Mouse (Mus musculus) spleen, postnatal 14 days (tissue): ENCODE measurements at regions not wholly inside any gene's neighbourhood (a gene's known extent, or its start where the extent isn't known, plus 50 kb on each side); places are given as distances from the start of the nearest gene placed in this dataset.

ENCODE experiments used
- DNase-seq, 2 experiments: peaks; one replicate each; pipeline ENCODE4 v3.0.0; 2021 to 2022; ENCODE audit warnings: low spot score in 2 of 2

GRCm38 (mm10) chr3:19458386-19458785, 170.1 kb downstream of the 1700064H15Rik start:
- no peak for DNase-seq

GRCm38 (mm10) chr3:19457431-19457830, 171.0 kb downstream of the 1700064H15Rik start:
- DNase-seq, result no peak

- DNase-seq, result no peak
Observed at GRCm38 (mm10) chr3:19455838-19456448, 172.5 kb downstream of the 1700064H15Rik start.

DNA sequence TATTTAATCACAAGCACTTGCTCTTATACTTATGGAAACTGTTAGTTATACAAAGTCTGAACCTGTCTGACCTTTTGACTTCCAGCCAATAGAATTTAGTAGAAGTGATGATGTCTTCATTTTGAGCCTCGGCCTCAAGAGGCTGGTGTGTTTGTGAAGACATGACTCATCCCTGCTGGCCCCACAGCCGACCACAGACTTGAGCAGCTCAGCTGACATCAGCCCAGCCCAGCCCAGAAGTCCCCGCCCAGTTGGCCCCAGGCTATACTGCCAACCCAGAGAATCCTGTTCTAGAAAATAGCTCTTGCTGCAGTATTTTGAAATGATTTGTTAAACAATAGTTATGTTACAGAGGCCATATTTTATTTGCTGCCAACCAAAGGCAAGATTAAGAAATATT, 177.5 kb downstream of the 1700064H15Rik start:
- DNase-seq, result no peak

- DNase-seq, result no peak
Observed at GRCm38 (mm10) chr3:19448931-19449330, 179.5 kb downstream of the 1700064H15Rik start.

DNA sequence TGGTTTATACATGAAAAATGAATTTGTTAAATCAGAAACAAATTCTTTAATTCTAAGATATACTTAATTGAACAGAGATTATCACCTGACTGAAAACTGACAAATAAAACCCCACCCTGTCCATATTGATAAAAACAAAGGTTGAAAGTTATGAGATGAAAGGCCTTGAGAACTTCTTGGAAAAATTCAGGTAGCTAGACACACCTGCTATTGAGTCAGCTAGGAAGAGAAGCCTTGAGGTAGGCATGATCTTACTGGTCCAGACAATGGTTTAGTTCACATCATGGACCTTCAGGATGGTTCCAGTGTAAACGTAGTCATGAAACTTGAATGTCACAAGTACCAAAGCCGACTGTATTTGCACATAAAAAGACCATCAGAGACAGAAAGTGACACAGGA, 180.3 kb downstream of the 1700064H15Rik start:
- DNase-seq, result no peak

GRCm38 (mm10) chr3:19447733-19448132, 180.7 kb downstream of the 1700064H15Rik start:
- no peak for DNase-seq

DNA sequence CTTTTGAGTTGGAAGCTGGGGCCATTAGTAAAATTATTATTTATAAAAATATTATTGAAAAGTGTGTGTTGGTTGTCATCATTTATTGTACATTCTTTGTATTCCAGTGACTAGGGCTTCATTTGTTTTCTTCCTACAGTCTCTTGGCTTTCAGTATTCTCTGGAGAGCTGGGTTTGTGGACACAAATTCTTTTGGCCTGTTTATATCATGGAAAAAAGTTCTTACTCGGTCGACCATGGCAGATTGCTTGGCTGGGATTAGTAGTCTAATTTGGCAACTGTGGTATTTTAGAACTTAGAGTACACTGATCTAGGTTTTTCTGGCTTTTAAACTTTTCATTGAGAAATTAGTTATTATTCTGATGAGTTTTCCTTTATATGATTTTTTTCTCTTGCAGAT, 183.6 kb downstream of the 1700064H15Rik start:
- DNase-seq, result no peak

DNA sequence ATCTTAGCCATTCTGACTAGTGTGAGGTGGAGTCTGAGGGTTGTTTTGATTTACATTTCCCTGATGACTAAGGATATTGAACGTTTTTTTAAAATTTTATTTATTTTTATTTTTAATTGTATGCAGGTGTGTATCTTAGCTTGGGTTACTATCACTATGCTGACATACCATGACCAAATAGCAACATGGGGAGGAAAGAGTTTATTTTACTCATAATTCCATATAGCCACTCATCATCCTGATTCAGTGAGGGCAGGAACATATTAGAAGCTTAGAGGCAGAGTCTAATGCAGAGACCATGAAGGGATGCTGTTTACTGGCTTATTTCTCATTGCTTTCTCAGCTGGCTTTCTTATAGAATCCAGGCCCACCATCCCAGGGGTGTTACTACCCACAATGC, 186.7 kb downstream of the 1700064H15Rik start:
- no peak for DNase-seq

DNA sequence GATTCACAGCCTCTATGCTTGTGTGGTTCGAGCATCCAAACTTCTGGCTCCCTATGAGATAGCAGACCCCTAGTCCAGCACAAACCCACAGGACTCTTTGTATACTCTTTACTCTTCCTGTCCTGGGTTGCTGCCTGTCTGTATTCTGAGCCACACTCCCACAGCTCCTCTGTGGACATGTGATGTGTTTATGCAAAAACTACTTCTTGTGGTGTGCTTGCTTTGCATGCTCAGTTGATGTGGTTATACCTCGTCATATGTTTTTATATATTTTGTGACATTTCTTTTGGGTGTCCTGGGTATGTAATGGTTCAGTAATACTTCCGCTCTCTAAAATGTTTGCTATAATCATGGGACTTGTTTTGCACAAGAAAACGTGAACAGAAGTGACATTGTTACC, 198.3 kb downstream of the 1700064H15Rik start:
- DNase-seq, result no peak

- peak in 1 of 2 experiments; percentile 7 for DNase-seq
Observed at GRCm38 (mm10) chr3:19429422-19430076, 198.9 kb downstream of the 1700064H15Rik start.

- no peak for DNase-seq
Observed at GRCm38 (mm10) chr3:19429010-19429409, 199.5 kb downstream of the 1700064H15Rik start.

DNA sequence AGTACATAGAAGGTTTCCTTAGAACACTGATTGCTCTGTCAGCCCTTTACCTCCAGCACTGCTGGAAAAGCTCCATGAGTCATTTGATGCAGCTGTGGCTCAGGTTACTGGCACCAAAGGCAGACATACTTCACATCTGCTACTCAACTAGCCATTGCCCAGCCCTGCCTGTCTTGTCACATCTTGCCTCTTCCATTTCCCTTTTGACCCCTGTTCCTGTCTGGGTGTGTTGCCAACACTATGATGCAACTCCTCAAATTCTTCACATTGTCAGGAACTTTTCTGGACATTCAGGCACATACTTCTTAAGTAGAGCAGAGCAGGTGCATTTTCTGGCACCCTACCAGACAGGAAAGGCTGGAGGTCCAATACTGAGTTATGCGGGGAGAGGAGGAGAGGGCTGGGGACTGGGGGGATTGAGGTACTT, 202.3 kb downstream of the 1700064H15Rik start:
- DNase-seq, result no peak

GRCm38 (mm10) chr3:19425322-19425721, 203.2 kb downstream of the 1700064H15Rik start:
- DNase-seq, result no peak

DNA sequence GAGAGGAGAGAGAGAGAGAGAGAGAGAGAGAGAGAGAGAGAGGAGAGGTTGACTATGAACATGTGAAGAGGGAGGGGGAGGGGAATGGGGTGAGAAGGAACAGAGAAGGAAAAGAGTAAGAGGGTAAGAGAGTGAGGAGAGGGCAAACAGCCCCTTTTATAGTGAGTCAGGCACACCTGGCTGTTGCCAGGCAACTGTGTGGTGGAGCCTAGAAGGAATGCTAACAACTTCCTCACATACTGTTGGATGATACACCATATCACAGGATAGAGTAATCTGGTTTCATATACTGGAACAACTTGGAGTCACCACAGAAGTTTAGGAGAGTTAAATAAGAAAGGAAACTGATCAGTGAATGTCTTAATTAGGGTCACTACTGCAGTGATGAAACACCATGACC, 204.1 kb downstream of the 1700064H15Rik start:
- no peak for DNase-seq

- DNase-seq, result peak in 1 of 2 experiments; percentile 7
Observed at GRCm38 (mm10) chr3:19421430-19421944, 207.0 kb downstream of the 1700064H15Rik start.

- no peak for DNase-seq
Observed at GRCm38 (mm10) chr3:19420912-19421311, 207.6 kb downstream of the 1700064H15Rik start.

GRCm38 (mm10) chr3:19410938-19411515, 217.4 kb downstream of the 1700064H15Rik start:
- DNase-seq, result no peak

DNA sequence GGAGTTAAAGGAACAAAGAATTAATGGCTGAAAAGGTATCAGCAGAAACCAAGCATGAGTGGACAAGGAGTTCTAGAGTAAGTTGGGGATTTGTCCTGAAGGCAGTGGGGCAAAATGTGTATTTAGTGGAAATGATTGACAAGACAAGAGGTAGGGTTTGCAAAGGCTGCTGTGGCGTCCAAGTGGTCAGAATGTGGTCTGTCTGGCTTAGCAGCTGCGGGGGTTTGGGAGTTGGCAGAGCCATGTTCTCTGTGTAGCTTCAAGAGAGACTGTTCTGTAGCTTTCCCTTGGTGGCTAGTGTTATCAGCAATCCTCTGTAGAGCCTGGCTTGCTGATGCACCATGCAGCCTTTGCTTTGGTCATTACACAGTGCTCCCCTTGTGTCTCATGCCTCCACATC, 220.2 kb downstream of the 1700064H15Rik start:
- no peak for DNase-seq

DNA sequence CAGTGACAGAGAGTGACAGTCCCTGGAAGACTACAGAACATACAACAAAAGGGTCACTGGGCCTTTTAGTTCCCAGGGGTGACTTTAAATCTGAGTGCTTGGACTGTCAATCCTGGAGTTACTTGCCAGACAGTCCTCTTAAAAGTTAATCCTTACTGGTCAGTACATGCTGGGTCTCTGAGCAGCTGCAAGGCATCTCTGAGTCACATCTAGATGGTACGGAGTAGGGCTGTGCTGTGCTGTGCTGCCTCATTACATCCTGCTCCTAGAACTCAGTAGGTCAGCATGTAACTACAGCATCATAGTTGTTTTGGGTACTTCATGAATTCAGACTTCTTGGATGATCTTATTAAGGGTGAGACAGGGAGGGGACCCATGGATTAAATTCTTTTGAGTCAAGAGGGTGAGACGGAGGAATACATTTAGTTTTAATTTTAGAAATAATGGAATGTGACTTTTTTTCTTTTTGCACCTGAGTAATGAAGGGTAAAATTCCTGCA, 220.8 kb downstream of the 1700064H15Rik start:
- DNase-seq, result no peak

DNA sequence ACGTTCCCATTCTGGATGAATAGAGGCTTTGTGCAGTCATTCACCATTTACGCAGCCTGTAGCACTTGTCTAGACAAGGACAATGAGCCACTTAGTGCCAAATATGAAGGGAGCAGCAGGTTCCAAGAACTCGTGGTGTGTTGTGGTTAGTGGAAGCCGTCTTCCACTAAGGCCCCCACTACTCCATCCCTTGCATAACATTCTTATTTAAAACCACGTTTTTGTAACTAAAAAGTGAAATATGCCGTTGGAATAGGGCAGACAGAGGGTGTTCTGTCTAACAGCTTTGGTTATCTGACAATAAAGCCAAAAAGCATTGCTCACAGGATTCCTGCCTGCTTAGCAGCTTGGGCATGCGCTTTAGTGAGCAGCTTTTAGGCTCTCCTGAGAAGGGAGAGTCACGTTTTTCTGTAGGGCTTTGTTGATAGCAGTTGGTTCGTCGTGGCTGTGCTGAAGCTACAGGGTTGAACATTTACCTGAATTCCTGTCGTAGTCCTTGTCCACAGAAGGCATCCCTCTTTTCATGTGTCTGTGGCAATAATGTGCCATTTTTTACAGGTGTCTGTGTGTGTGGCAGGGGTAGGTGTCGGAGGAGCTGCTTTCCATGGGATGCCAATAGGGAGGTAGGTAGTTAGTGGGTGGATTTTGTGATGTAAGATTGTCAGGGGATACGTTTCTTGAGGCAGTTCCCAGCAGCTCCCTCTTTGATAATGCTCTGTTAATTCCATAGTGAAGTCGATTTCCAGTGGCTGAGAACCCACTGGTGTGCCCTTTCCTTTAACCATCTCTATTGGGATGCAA, 221.9 kb downstream of the 1700064H15Rik start:
- no peak for DNase-seq

GRCm38 (mm10) chr3:19385675-19386074, 242.8 kb downstream of the 1700064H15Rik start:
- DNase-seq, result no peak
